Mouse (Mus musculus): ENCODE measurements around the gene Tmem135. TPM values are rescaled to one million over a fixed set of nuclear protein-coding genes. Genes with fewer than 3 reads are reported as not detected.

Tmem135 gene
- 27.6 and 36.5 TPM in 2 replicates for polyA plus RNA-seq (2012; rRNA removed)

- WGBS: 1% methylated on average over 61 of the region's 62 CpGs
- H3K27me3 ChIP-seq (ENCODE audit: control insufficient read depth, insufficient read depth, low read length): peaks cover 9% of the 10 kb centered on the region
- no peaks in the 10 kb centered on the region for H3K36me3 ChIP-seq (ENCODE audit: control insufficient read depth, insufficient read depth, low read length)
- H3K4me1 ChIP-seq (ENCODE audit: control insufficient read depth, insufficient read depth, insufficient read length): peaks cover 5% of the 10 kb centered on the region; the same call in 1 of the 2 replicates
- H3K27ac ChIP-seq (ENCODE audit: insufficient read depth, low read length): peak within 1 kb of the TSS; percentile 39
- H3K4me3 ChIP-seq (ENCODE audit: extremely low read depth, insufficient read depth, insufficient read length): peak within 1 kb of the TSS; percentile 55
- DNase-seq (ENCODE audit: low read depth in 1 of 2, low spot score in 2 of 2): peak; percentile 49 to 73
- no peak for TF ChIP-seq CTCF (IDR thresholded peaks at IDR 0.05; ENCODE audit: extremely low read depth, insufficient read depth, insufficient read length, insufficient replicate concordance)
- TF ChIP-seq POLR2A (IDR thresholded peaks at IDR 0.05; ENCODE audit: low read depth, low read length): 0 out of 2 replicates have a peak, but pooled peaks have one; percentile 7
These were observed at the start of gene Tmem135, which contains the start of gene Fzd4 for GRCm38 (mm10) chr7:89404081-89404733. Gene Tmem135, minus strand, starts transcription at chr7:89404222. Gene Fzd4, plus strand, starts transcription at chr7:89404355.

- Histone ChIP-seq H3K27me3 (ENCODE audit: control insufficient read depth, insufficient read depth, low read length) (no peaks in the 10 kb centered on the region), H3K27ac (ENCODE audit: insufficient read depth, low read length) (no peak overlapping the region), H3K4me1 (ENCODE audit: control insufficient read depth, insufficient read depth, insufficient read length) (no peaks in the 10 kb centered on the region), H3K4me3 (ENCODE audit: extremely low read depth, insufficient read depth, insufficient read length) (no peak overlapping the region), H3K36me3 (ENCODE audit: control insufficient read depth, insufficient read depth, low read length) (no peaks in the 10 kb centered on the region)
- WGBS: 55% methylated on average over 2 of the region's 2 CpGs
- DNase-seq (ENCODE audit: low read depth in 1 of 2, low spot score in 2 of 2): no peak
- no peak for TF ChIP-seq CTCF (IDR thresholded peaks at IDR 0.05; ENCODE audit: extremely low read depth, insufficient read depth, insufficient read length, insufficient replicate concordance)
- no peak for TF ChIP-seq POLR2A (IDR thresholded peaks at IDR 0.05; ENCODE audit: low read depth, low read length)
These were observed 46.3 kb upstream of the Tmem135 start for GRCm38 (mm10) chr7:89450312-89450711.

DNA sequence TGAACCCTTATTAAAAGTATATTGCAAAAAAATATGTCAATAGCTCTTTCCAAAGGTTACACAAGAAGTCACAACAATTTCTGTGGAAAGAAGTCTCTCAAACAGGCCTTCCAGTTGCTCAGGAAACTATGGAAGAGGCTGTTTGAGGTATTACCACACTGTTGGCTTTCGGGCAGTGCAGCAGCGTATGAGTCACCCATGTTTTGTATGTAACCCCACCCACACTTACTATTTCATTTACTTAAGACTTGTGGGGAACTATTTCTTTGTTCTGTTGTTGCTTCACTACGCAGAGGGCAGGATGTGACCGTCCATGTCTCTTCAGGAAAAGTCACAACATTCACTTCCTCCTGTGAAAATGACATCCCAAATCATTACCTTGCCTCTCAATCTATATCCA is 41.1 kb upstream of the Tmem135 start:
- TF ChIP-seq POLR2A (IDR thresholded peaks at IDR 0.05; ENCODE audit: low read depth, low read length) (no peak), CTCF (IDR thresholded peaks at IDR 0.05; ENCODE audit: extremely low read depth, insufficient read depth, insufficient read length, insufficient replicate concordance) (no peak)
- H3K4me1 ChIP-seq (ENCODE audit: control insufficient read depth, insufficient read depth, insufficient read length): no peaks in the 10 kb centered on the region
- no peak overlapping the region for H3K4me3 ChIP-seq (ENCODE audit: extremely low read depth, insufficient read depth, insufficient read length)
- H3K36me3 ChIP-seq (ENCODE audit: control insufficient read depth, insufficient read depth, low read length): no peaks in the 10 kb centered on the region
- no peak overlapping the region for H3K27ac ChIP-seq (ENCODE audit: insufficient read depth, low read length)
- 71% methylated on average over 4 of the region's 4 CpGs for WGBS
- no peak for DNase-seq (ENCODE audit: low read depth in 1 of 2, low spot score in 2 of 2)
- no peaks in the 10 kb centered on the region for H3K27me3 ChIP-seq (ENCODE audit: control insufficient read depth, insufficient read depth, low read length)

- no peaks in the 10 kb centered on the region for H3K27me3 ChIP-seq (ENCODE audit: control insufficient read depth, insufficient read depth, low read length)
- H3K36me3 ChIP-seq (ENCODE audit: control insufficient read depth, insufficient read depth, low read length): no peaks in the 10 kb centered on the region
- TF ChIP-seq POLR2A (IDR thresholded peaks at IDR 0.05; ENCODE audit: low read depth, low read length): no peak
- TF ChIP-seq CTCF (IDR thresholded peaks at IDR 0.05; ENCODE audit: extremely low read depth, insufficient read depth, insufficient read length, insufficient replicate concordance): no peak
- no peak overlapping the region for H3K4me3 ChIP-seq (ENCODE audit: extremely low read depth, insufficient read depth, insufficient read length)
- WGBS: 92% methylated on average over 4 of the region's 4 CpGs
- H3K4me1 ChIP-seq (ENCODE audit: control insufficient read depth, insufficient read depth, insufficient read length): no peaks in the 10 kb centered on the region
- DNase-seq (ENCODE audit: low read depth in 1 of 2, low spot score in 2 of 2): no peak
- H3K27ac ChIP-seq (ENCODE audit: insufficient read depth, low read length): no peak overlapping the region
These were observed 38.2 kb upstream of the Tmem135 start for GRCm38 (mm10) chr7:89442242-89442641.

DNA sequence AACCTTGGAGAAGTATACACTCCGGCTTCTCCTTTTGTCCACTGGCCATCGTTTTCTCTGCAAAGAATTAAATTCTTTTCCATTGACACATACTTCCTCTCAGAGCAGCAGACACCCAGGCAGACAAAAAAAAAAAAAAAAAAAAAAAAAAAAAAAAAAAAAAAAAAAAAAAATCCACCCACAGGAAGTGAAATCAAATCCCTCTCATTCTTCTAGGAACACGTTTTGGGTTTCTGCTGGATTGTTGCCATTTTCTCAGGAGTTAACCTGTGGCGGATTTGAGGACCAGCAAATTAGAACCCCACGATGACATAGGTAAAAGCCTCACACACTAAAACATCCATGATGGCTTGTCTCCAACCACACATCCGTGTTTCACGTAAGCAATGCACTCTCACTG is 37.3 kb upstream of the Tmem135 start:
- no peak for TF ChIP-seq CTCF (IDR thresholded peaks at IDR 0.05; ENCODE audit: extremely low read depth, insufficient read depth, insufficient read length, insufficient replicate concordance)
- no peak for TF ChIP-seq POLR2A (IDR thresholded peaks at IDR 0.05; ENCODE audit: low read depth, low read length)
- H3K4me3 ChIP-seq (ENCODE audit: extremely low read depth, insufficient read depth, insufficient read length): no peak overlapping the region
- no peak overlapping the region for H3K27ac ChIP-seq (ENCODE audit: insufficient read depth, low read length)
- no peaks in the 10 kb centered on the region for H3K4me1 ChIP-seq (ENCODE audit: control insufficient read depth, insufficient read depth, insufficient read length)
- H3K36me3 ChIP-seq (ENCODE audit: control insufficient read depth, insufficient read depth, low read length): no peaks in the 10 kb centered on the region
- H3K27me3 ChIP-seq (ENCODE audit: control insufficient read depth, insufficient read depth, low read length): no peaks in the 10 kb centered on the region
- WGBS: 64% methylated on average over 7 of the region's 7 CpGs
- DNase-seq (ENCODE audit: low read depth in 1 of 2, low spot score in 2 of 2): no peak

DNA sequence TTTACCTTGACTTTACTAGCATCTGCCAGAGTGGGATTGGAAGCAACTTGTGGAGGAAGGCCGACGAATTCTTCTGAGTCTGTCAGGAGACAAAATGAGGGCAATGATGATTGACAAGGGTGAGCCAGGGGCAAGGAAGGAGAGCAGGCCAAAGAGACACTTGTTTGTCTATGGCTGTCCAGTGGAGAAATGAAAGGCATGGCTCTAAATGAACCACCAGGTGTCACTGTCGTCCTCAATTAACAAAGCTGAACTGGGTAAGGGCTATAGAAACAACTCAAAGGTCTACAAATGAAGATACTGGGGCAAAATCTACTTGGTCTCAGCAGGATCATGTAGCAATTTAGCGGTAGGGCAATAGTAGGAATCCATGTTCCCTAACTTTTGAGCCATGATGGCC is 33.6 kb upstream of the Tmem135 start:
- Histone ChIP-seq H3K4me1 (ENCODE audit: control insufficient read depth, insufficient read depth, insufficient read length) (no peaks in the 10 kb centered on the region), H3K36me3 (ENCODE audit: control insufficient read depth, insufficient read depth, low read length) (no peaks in the 10 kb centered on the region), H3K4me3 (ENCODE audit: extremely low read depth, insufficient read depth, insufficient read length) (no peak overlapping the region), H3K27me3 (ENCODE audit: control insufficient read depth, insufficient read depth, low read length) (no peaks in the 10 kb centered on the region), H3K27ac (ENCODE audit: insufficient read depth, low read length) (no peak overlapping the region)
- TF ChIP-seq CTCF (IDR thresholded peaks at IDR 0.05; ENCODE audit: extremely low read depth, insufficient read depth, insufficient read length, insufficient replicate concordance): no peak
- no peak for TF ChIP-seq POLR2A (IDR thresholded peaks at IDR 0.05; ENCODE audit: low read depth, low read length)
- DNase-seq (ENCODE audit: low read depth in 1 of 2, low spot score in 2 of 2): no peak
- WGBS: 44% methylated on average over 4 of the region's 4 CpGs

- Histone ChIP-seq H3K27ac (ENCODE audit: insufficient read depth, low read length) (no peak overlapping the region), H3K4me3 (ENCODE audit: extremely low read depth, insufficient read depth, insufficient read length) (no peak overlapping the region), H3K4me1 (ENCODE audit: control insufficient read depth, insufficient read depth, insufficient read length) (no peaks in the 10 kb centered on the region), H3K27me3 (ENCODE audit: control insufficient read depth, insufficient read depth, low read length) (no peaks in the 10 kb centered on the region), H3K36me3 (ENCODE audit: control insufficient read depth, insufficient read depth, low read length) (no peaks in the 10 kb centered on the region)
- TF ChIP-seq POLR2A (IDR thresholded peaks at IDR 0.05; ENCODE audit: low read depth, low read length) (no peak), CTCF (IDR thresholded peaks at IDR 0.05; ENCODE audit: extremely low read depth, insufficient read depth, insufficient read length, insufficient replicate concordance) (no peak)
- WGBS: 81% methylated on average over 5 of the region's 5 CpGs
- DNase-seq (ENCODE audit: low read depth in 1 of 2, low spot score in 2 of 2): no peak
These were observed 32.4 kb upstream of the Tmem135 start for GRCm38 (mm10) chr7:89436404-89436803.

Measured in spleen, adult 2 months (tissue).